In the genomic region with DNA sequence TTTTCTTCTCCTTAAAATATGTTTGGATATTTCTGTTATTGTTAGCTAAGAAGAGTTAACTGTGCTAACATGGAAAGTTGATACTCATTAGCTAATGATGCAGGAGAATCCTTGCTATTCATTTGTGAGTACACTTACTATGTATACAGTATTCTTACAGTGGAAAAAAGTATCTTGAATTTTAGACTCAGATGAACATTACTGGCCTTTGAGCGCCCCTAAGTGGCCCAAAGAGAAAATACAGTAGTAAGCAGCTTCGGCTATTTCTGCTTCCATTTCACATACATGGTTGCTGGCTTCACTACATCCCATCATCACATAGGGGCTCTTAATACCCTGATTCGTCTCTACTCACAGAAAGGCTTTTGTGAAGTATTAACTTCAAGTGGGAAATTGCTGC, we compare ENCODE assay signal across 8 mouse cellular contexts.
A peak's percentile ranks its signal among the peaks of the same experiment; 100 is the strongest.
DNase-seq lines count a peak whose midpoint lies in the region; ATAC-seq and TF ChIP-seq lines count a peak whose summit lies in the region.

No protein-coding gene starts in this region.

- no peaks in the 10 kb centered on the region for H3K27me3 ChIP-seq in megakaryocyte, embryonic 14.5 days (replicated peaks)
- H3K27me3 ChIP-seq in lung, postnatal 0 days (replicated peaks; ENCODE audit: insufficient read depth, low read length), result no peaks in the 10 kb centered on the region

- no peak for TF ChIP-seq EP300 in lung, postnatal 0 days (IDR thresholded peaks at IDR 0.05)

- no peak overlapping the region for H3K27ac ChIP-seq in lung, postnatal 0 days (ENCODE audit: low read length)

- H3K4me2 ChIP-seq in lung, postnatal 0 days (replicated peaks; ENCODE audit: low read depth, low read length), result no peak overlapping the region

- peak; percentile 11 to 34 for DNase-seq in cerebellum, postnatal 25 days
- DNase-seq in frontal cortex, adult 2 months (ENCODE audit: extremely low spot score in 1 of 2, low spot score in 1 of 2), result peak; percentile 28 to 70
- peak; percentile 66 for DNase-seq in lung, postnatal 0 days (ENCODE audit: low spot score)
- no peak for DNase-seq in gastrocnemius, postnatal 25 days

- peak; percentile 68 for TF ChIP-seq CTCF in lung, postnatal 0 days (IDR thresholded peaks at IDR 0.05)

- H3K4me1 ChIP-seq in megakaryocyte, embryonic 14.5 days, result peaks cover 4% of the 10 kb centered on the region; the same call in 1 of the 2 replicates
- no peaks in the 10 kb centered on the region for H3K4me1 ChIP-seq in lung, postnatal 0 days (ENCODE audit: insufficient read depth, low read depth, low read length)

- 23% methylated on average over 3 of the region's 3 CpGs for WGBS in lung, postnatal 0 days

- no peak overlapping the region for H3K9ac ChIP-seq in lung, postnatal 0 days (replicated peaks; ENCODE audit: low read depth)

- ATAC-seq in cerebellum, adult (ENCODE audit: insufficient number of reproducible peaks, low FRiP score, low TSS enrichment), result no peak
- ATAC-seq in megakaryocyte, adult 5-6 weeks (ENCODE audit: poor library complexity, severe bottlenecking), result no peak
- ATAC-seq in lung, postnatal 0 days, result no peak
- ATAC-seq in inflammation-experienced regulatory T-cells, adult 6 months, result no peak

- H3K4me3 ChIP-seq in megakaryocyte, embryonic 14.5 days (replicated peaks), result peak overlapping the region; percentile 51
- H3K4me3 ChIP-seq in lung, postnatal 0 days (ENCODE audit: low read depth, low read length), result no peak overlapping the region

- no peaks in the 10 kb centered on the region for H3K9me3 ChIP-seq in megakaryocyte, embryonic 14.5 days
- no peaks in the 10 kb centered on the region for H3K9me3 ChIP-seq in lung, postnatal 0 days (ENCODE audit: low read length)

- no peaks in the 10 kb centered on the region for H3K36me3 ChIP-seq in megakaryocyte, embryonic 14.5 days (replicated peaks; ENCODE audit: low read length)
- H3K36me3 ChIP-seq in lung, postnatal 0 days (ENCODE audit: insufficient read depth, low read length), result no peaks in the 10 kb centered on the region
